Mouse (Mus musculus) frontal cortex, postnatal 25 days (tissue): ENCODE measurements around the gene B4galnt1.

ENCODE experiments used
- DNase-seq, 2 experiments: peaks; one replicate each; pipeline ENCODE4 v3.0.0; 2022; ENCODE audit warnings: low spot score in 2 of 2

The B4galnt1 gene

GRCm38 (mm10) chr10:127208921-127209320 lies 43.9 kb downstream of the B4galnt1 start:
- no peak for DNase-seq

GRCm38 (mm10) chr10:127209928-127210570 lies 45.0 kb downstream of the B4galnt1 start:
- DNase-seq = no peak

GRCm38 (mm10) chr10:127210961-127211405 lies 46.0 kb downstream of the B4galnt1 start:
- DNase-seq = no peak

- DNase-seq = peak; percentile 75 to 83
Measured at GRCm38 (mm10) chr10:127211414-127211854, 46.4 kb downstream of the B4galnt1 start, which contains the start of gene Pip4k2c. Pip4k2c (minus strand) TSS chr10:127211585.

- DNase-seq = no peak
Measured at GRCm38 (mm10) chr10:127213272-127213671, 48.2 kb downstream of the B4galnt1 start.

GRCm38 (mm10) chr10:127213704-127214421 lies 48.8 kb downstream of the B4galnt1 start:
- no peak for DNase-seq

- no peak for DNase-seq
Measured at GRCm38 (mm10) chr10:127214422-127214803, 49.4 kb downstream of the B4galnt1 start.

GRCm38 (mm10) chr10:127216456-127216855 lies 51.4 kb downstream of the B4galnt1 start:
- no peak for DNase-seq

GRCm38 (mm10) chr10:127217177-127217576 lies 52.2 kb downstream of the B4galnt1 start:
- DNase-seq = no peak

- no peak for DNase-seq
Measured at GRCm38 (mm10) chr10:127218339-127218738, 53.3 kb downstream of the B4galnt1 start.
